Mouse (Mus musculus) heart, postnatal 0 days (tissue): Measurements from ENCODE around the gene Tspo2.

Experiments used
- CTCF ChIP-seq: IDR thresholded peaks from 2 replicates; pipeline ENCODE4 v1.5.1; 2016; ENCODE audit warnings: antibody characterized with exemption, control low read depth, low read depth
- EP300 ChIP-seq: IDR thresholded peaks from 2 replicates; pipeline ENCODE4 v1.6.1; 2016; ENCODE audit warnings: antibody characterized with exemption, low read depth

DNA sequence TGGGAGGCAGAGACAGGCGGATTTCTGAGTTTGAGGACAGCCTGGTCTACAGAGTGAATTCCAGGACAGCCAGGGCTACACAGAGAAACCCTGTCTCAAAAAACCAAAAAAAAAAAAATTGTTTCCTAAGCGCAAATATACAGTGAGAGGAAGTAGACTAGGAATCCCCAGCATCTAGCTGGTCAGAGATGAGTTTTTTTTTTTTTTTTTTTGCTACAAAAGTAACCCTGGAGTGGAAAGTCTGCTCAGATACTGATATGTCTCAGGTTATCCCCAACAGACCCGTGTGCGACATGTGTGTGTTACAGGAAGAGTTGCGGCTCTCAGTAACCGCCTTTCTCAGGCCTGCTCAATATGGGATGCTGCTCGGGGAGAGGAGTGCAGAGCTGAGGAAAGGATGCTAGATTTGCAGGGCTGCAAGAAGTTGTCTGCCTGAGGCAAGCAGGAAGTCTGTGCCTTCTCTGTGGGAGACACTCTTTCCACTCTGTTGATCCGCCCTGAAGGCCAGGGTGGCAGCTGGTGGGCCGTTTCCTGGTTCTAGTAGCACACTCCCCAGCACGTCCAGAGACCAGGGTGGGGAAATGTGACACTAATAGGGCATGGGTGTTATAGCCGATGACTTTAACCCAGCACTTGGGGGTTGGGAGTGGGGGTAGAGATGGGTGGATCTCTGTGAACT is 23.3 kb downstream of the Tspo2 start:
- no peak for TF ChIP-seq EP300
- no peak for TF ChIP-seq CTCF
